Mouse (Mus musculus): ENCODE results near the gene Pdk3. TPM values are rescaled to one million over a fixed set of nuclear protein-coding genes. Genes with fewer than 3 reads are reported as not detected.
A peak's percentile ranks its signal among the peaks of the same experiment; 100 is the strongest.

The Pdk3 gene
- 170 and 181 TPM in 2 replicates for polyA plus RNA-seq (2014; fragmentation: Nextera tagmentation; extraction: Ambion mirVana)

GRCm38 (mm10) chrX:93831561-93832336 lies at the start of gene Pdk3:
Gene Pdk3 (minus strand): TSS chrX:93832201.
- peak; percentile 96 for ATAC-seq (replicated peaks; ENCODE audit: insufficient number of reproducible peaks, low FRiP score, low TSS enrichment)
- 16% methylated on average over 56 of the region's 68 CpGs for WGBS (ENCODE audit: insufficient replicate concordance)
- Histone ChIP-seq H3K27me3 (ENCODE audit: control insufficient read depth, insufficient read depth, low read length) (no peaks in the 10 kb centered on the region), H3K4me3 (ENCODE audit: low read depth, low read length) (peak within 1 kb of the TSS; percentile 58), H3K27ac (ENCODE audit: low read depth, low read length) (peak within 1 kb of the TSS; percentile 91), H3K9me3 (replicated peaks; ENCODE audit: control insufficient read depth, low read length) (no peaks in the 10 kb centered on the region), H3K4me1 (ENCODE audit: control insufficient read depth, insufficient read depth, low read length) (no peaks in the 10 kb centered on the region), H3K4me2 (peak within 1 kb of the TSS; percentile 64), H3K9ac (ENCODE audit: low read depth, low read length) (peak within 1 kb of the TSS; percentile 82), H3K36me3 (ENCODE audit: control insufficient read depth, insufficient read depth, low read length) (no peaks in the 10 kb centered on the region)

- Histone ChIP-seq H3K4me3 (ENCODE audit: low read depth, low read length) (no peak overlapping the region), H3K27ac (ENCODE audit: low read depth, low read length) (no peak overlapping the region), H3K36me3 (ENCODE audit: control insufficient read depth, insufficient read depth, low read length) (no peaks in the 10 kb centered on the region), H3K27me3 (ENCODE audit: control insufficient read depth, insufficient read depth, low read length) (peaks cover 6% of the 10 kb centered on the region), H3K9me3 (replicated peaks; ENCODE audit: control insufficient read depth, low read length) (no peaks in the 10 kb centered on the region), H3K9ac (ENCODE audit: low read depth, low read length) (no peak overlapping the region), H3K4me2 (no peak overlapping the region), H3K4me1 (ENCODE audit: control insufficient read depth, insufficient read depth, low read length) (no peaks in the 10 kb centered on the region)
- 70% methylated on average over 3 of the region's 3 CpGs for WGBS (ENCODE audit: insufficient replicate concordance)
- no peak for ATAC-seq (replicated peaks; ENCODE audit: insufficient number of reproducible peaks, low FRiP score, low TSS enrichment)
Measured at GRCm38 (mm10) chrX:93877634-93878016, 45.6 kb upstream of the Pdk3 start.

- Histone ChIP-seq H3K4me3 (ENCODE audit: low read depth, low read length) (no peak overlapping the region), H3K27ac (ENCODE audit: low read depth, low read length) (no peak overlapping the region), H3K4me2 (no peak overlapping the region), H3K4me1 (ENCODE audit: control insufficient read depth, insufficient read depth, low read length) (no peaks in the 10 kb centered on the region), H3K9ac (ENCODE audit: low read depth, low read length) (no peak overlapping the region), H3K27me3 (ENCODE audit: control insufficient read depth, insufficient read depth, low read length) (peaks cover 6% of the 10 kb centered on the region), H3K36me3 (ENCODE audit: control insufficient read depth, insufficient read depth, low read length) (no peaks in the 10 kb centered on the region), H3K9me3 (replicated peaks; ENCODE audit: control insufficient read depth, low read length) (no peaks in the 10 kb centered on the region)
- 78% methylated on average over 7 of the region's 7 CpGs for WGBS (ENCODE audit: insufficient replicate concordance)
- no peak for ATAC-seq (replicated peaks; ENCODE audit: insufficient number of reproducible peaks, low FRiP score, low TSS enrichment)
Measured at GRCm38 (mm10) chrX:93876981-93877633, 45.1 kb upstream of the Pdk3 start.

- Histone ChIP-seq H3K9me3 (replicated peaks; ENCODE audit: control insufficient read depth, low read length) (no peaks in the 10 kb centered on the region), H3K36me3 (ENCODE audit: control insufficient read depth, insufficient read depth, low read length) (no peaks in the 10 kb centered on the region), H3K4me1 (ENCODE audit: control insufficient read depth, insufficient read depth, low read length) (no peaks in the 10 kb centered on the region), H3K9ac (ENCODE audit: low read depth, low read length) (no peak overlapping the region), H3K4me3 (ENCODE audit: low read depth, low read length) (no peak overlapping the region), H3K27me3 (ENCODE audit: control insufficient read depth, insufficient read depth, low read length) (0 out of 2 replicates have a peak, but pooled peaks cover 2% of the 10 kb centered on the region), H3K4me2 (no peak overlapping the region), H3K27ac (ENCODE audit: low read depth, low read length) (no peak overlapping the region)
- WGBS (ENCODE audit: insufficient replicate concordance), result 40% methylated on average over 2 of the region's 2 CpGs
- no peak for ATAC-seq (replicated peaks; ENCODE audit: insufficient number of reproducible peaks, low FRiP score, low TSS enrichment)
Measured at GRCm38 (mm10) chrX:93863393-93863792, 31.4 kb upstream of the Pdk3 start.

- Histone ChIP-seq H3K36me3 (ENCODE audit: control insufficient read depth, insufficient read depth, low read length) (no peaks in the 10 kb centered on the region), H3K9me3 (replicated peaks; ENCODE audit: control insufficient read depth, low read length) (no peaks in the 10 kb centered on the region), H3K27ac (ENCODE audit: low read depth, low read length) (no peak overlapping the region), H3K27me3 (ENCODE audit: control insufficient read depth, insufficient read depth, low read length) (0 out of 2 replicates have a peak, but pooled peaks cover 2% of the 10 kb centered on the region), H3K4me2 (no peak overlapping the region), H3K4me3 (ENCODE audit: low read depth, low read length) (no peak overlapping the region), H3K4me1 (ENCODE audit: control insufficient read depth, insufficient read depth, low read length) (no peaks in the 10 kb centered on the region), H3K9ac (ENCODE audit: low read depth, low read length) (no peak overlapping the region)
- ATAC-seq (replicated peaks; ENCODE audit: insufficient number of reproducible peaks, low FRiP score, low TSS enrichment), result no peak
- WGBS (ENCODE audit: insufficient replicate concordance), result 69% methylated on average over 4 of the region's 4 CpGs
Measured at GRCm38 (mm10) chrX:93862525-93863086, 30.6 kb upstream of the Pdk3 start.

GRCm38 (mm10) chrX:93857756-93858155 lies 25.8 kb upstream of the Pdk3 start:
- no peaks in the 10 kb centered on the region for H3K4me1 ChIP-seq (ENCODE audit: control insufficient read depth, insufficient read depth, low read length)
- H3K27me3 ChIP-seq (ENCODE audit: control insufficient read depth, insufficient read depth, low read length), result peaks cover 7% of the 10 kb centered on the region
- H3K27ac ChIP-seq (ENCODE audit: low read depth, low read length), result no peak overlapping the region
- WGBS (ENCODE audit: insufficient replicate concordance), result 66% methylated on average over 3 of the region's 3 CpGs
- H3K36me3 ChIP-seq (ENCODE audit: control insufficient read depth, insufficient read depth, low read length), result no peaks in the 10 kb centered on the region
- no peak overlapping the region for H3K4me3 ChIP-seq (ENCODE audit: low read depth, low read length)
- H3K9ac ChIP-seq (ENCODE audit: low read depth, low read length), result no peak overlapping the region
- H3K4me2 ChIP-seq, result no peak overlapping the region
- no peaks in the 10 kb centered on the region for H3K9me3 ChIP-seq (replicated peaks; ENCODE audit: control insufficient read depth, low read length)
- no peak for ATAC-seq (replicated peaks; ENCODE audit: insufficient number of reproducible peaks, low FRiP score, low TSS enrichment)

- peak overlapping the region; percentile 64 for H3K4me2 ChIP-seq
- H3K27me3 ChIP-seq (ENCODE audit: control insufficient read depth, insufficient read depth, low read length), result no peaks in the 10 kb centered on the region
- WGBS (ENCODE audit: insufficient replicate concordance), result 22% methylated on average over 14 of the region's 14 CpGs
- no peaks in the 10 kb centered on the region for H3K9me3 ChIP-seq (replicated peaks; ENCODE audit: control insufficient read depth, low read length)
- peak; percentile 35; the same call in 1 of the 2 replicates for ATAC-seq (replicated peaks; ENCODE audit: insufficient number of reproducible peaks, low FRiP score, low TSS enrichment)
- no peaks in the 10 kb centered on the region for H3K36me3 ChIP-seq (ENCODE audit: control insufficient read depth, insufficient read depth, low read length)
- H3K4me3 ChIP-seq (ENCODE audit: low read depth, low read length), result peak overlapping the region; percentile 58
- H3K27ac ChIP-seq (ENCODE audit: low read depth, low read length), result peak overlapping the region; percentile 91
- H3K4me1 ChIP-seq (ENCODE audit: control insufficient read depth, insufficient read depth, low read length), result no peaks in the 10 kb centered on the region
- peak overlapping the region; percentile 69 for H3K9ac ChIP-seq (ENCODE audit: low read depth, low read length)
Measured at GRCm38 (mm10) chrX:93832337-93832884, 410 bp upstream of the Pdk3 start.

- Histone ChIP-seq H3K4me2 (no peak overlapping the region), H3K27ac (ENCODE audit: low read depth, low read length) (peak overlapping the region; percentile 57; the same call in 1 of the 2 replicates)
- WGBS (ENCODE audit: insufficient replicate concordance), result 37% methylated on average over 2 of the region's 2 CpGs
Measured at GRCm38 (mm10) chrX:93825787-93826186, 6.2 kb downstream of the Pdk3 start.

More at GRCm38 (mm10) chrX:93825787-93826186, 6.2 kb downstream of the Pdk3 start:
- Histone ChIP-seq H3K4me1 (ENCODE audit: control insufficient read depth, insufficient read depth, low read length) (no peaks in the 10 kb centered on the region), H3K27me3 (ENCODE audit: control insufficient read depth, insufficient read depth, low read length) (no peaks in the 10 kb centered on the region), H3K36me3 (ENCODE audit: control insufficient read depth, insufficient read depth, low read length) (no peaks in the 10 kb centered on the region), H3K9ac (ENCODE audit: low read depth, low read length) (no peak overlapping the region), H3K4me3 (ENCODE audit: low read depth, low read length) (no peak overlapping the region), H3K9me3 (replicated peaks; ENCODE audit: control insufficient read depth, low read length) (no peaks in the 10 kb centered on the region)
- no peak for ATAC-seq (replicated peaks; ENCODE audit: insufficient number of reproducible peaks, low FRiP score, low TSS enrichment)
